Mouse (Mus musculus) lung, adult 2 months (tissue): Measurements from ENCODE around the gene Zfp688. TPM values are rescaled to one million over a fixed set of nuclear protein-coding genes. Genes with fewer than 3 reads are reported as not detected.
"Not testable (repeated sequence)": the region's sequence is repeated elsewhere in the genome, so short reads cannot be mapped to it uniquely, and the experiment has no call there.

ENCODE experiments used
- DNase-seq: peaks from one replicate; pipeline ENCODE4 v3.0.0; 2022
- H3K4me1 ChIP-seq: fragments of 200-500 bp; 2 replicates; pipeline ENCODE4 v1.6.1; 2011; ENCODE audit warnings: low read length; ENCODE audit not compliant: control insufficient read depth, insufficient read depth
- H3K4me3 ChIP-seq: fragments of 200-500 bp; replicated peaks from 2 replicates; pipeline ENCODE3; 2011; ENCODE audit warnings: low read depth, mild to moderate bottlenecking, control low read depth, low read length; ENCODE audit errors: extremely low read depth
- CTCF ChIP-seq: fragments of 200-500 bp; IDR thresholded peaks from 2 replicates; pipeline ENCODE4 v1.5.1; 2011; ENCODE audit warnings: mild to moderate bottlenecking, low read length, control low read depth; ENCODE audit not compliant: insufficient read depth
- POLR2A ChIP-seq: fragments of 200-500 bp; IDR thresholded peaks from 2 replicates; pipeline ENCODE4 v1.6.1; 2011; ENCODE audit warnings: low read depth, mild to moderate bottlenecking, control low read depth, low read length, borderline replicate concordance; ENCODE audit errors: extremely low read depth
- WGBS: fragments of 180-500 bp; shearing (Covaris S2); methylation state at CpG from one replicate; pipeline ENCODE4 v1.1.7; 2018; 5-methylcytosine and 5-hydroxymethylcytosine counted together
- polyA plus RNA-seq: library from polyadenylated mRNA; depleted of rRNA; stranded (reverse); fragments of >200 nt; gene quantifications from 2 replicates; pipeline ENCODE4 v1.2.3, GENCODE M21; 2012

Gene Zfp688
- polyA plus RNA-seq, 1 experiment = 22.6 TPM

- Histone ChIP-seq H3K4me3 (no peak overlapping the region), H3K4me1 (0 out of 2 replicates have a peak, but pooled peaks cover 2% of the 10 kb centered on the region)
- no peak for DNase-seq
- TF ChIP-seq CTCF = no peak
- TF ChIP-seq POLR2A = no peak
- WGBS = 72% methylated on average over 2 of the region's 2 CpGs
Measured at GRCm38 (mm10) chr7:127411418-127411817, 10.4 kb downstream of the Zfp688 start.

GRCm38 (mm10) chr7:127406002-127406987, 15.6 kb downstream of the Zfp688 start, which contains the start of gene Zfp764:
Gene Zfp764, minus strand, starts transcription at chr7:127406822.
- TF ChIP-seq CTCF (peak; percentile 80), POLR2A (peak; percentile 81; the same call in 1 of the 2 replicates)
- peak within 1 kb of the TSS; percentile 62 for H3K4me3 ChIP-seq
- H3K4me1 ChIP-seq = not testable (repeated sequence)
- DNase-seq = peak; percentile 86
- 3% methylated on average over 40 of the region's 40 CpGs for WGBS

GRCm38 (mm10) chr7:127404101-127404500, 17.8 kb downstream of the Zfp688 start:
- 95% methylated on average over 6 of the region's 6 CpGs for WGBS
- not testable (repeated sequence) for H3K4me1 ChIP-seq, H3K4me3 ChIP-seq, DNase-seq

GRCm38 (mm10) chr7:127402980-127403379, 18.9 kb downstream of the Zfp688 start:
- no peak overlapping the region for H3K4me3 ChIP-seq
- peaks cover 5% of the 10 kb centered on the region; the same call in 1 of the 2 replicates for H3K4me1 ChIP-seq
- peak; percentile 11; the same call in 1 of the 2 replicates for TF ChIP-seq CTCF
- TF ChIP-seq POLR2A = no peak
- no peak for DNase-seq
- 42% methylated on average over 2 of the region's 2 CpGs for WGBS

- 55% methylated on average over 3 of the region's 3 CpGs for WGBS
- DNase-seq = no peak
- H3K4me3 ChIP-seq = no peak overlapping the region
- no peak for TF ChIP-seq CTCF
- no peak for TF ChIP-seq POLR2A
- no peaks in the 10 kb centered on the region for H3K4me1 ChIP-seq
Measured at GRCm38 (mm10) chr7:127400355-127400754, 21.5 kb downstream of the Zfp688 start.

GRCm38 (mm10) chr7:127393944-127394333, 27.9 kb downstream of the Zfp688 start:
- no peak for DNase-seq
- Histone ChIP-seq H3K4me3 (peak overlapping the region; percentile 73), H3K4me1 (peaks cover 9% of the 10 kb centered on the region; the same call in 1 of the 2 replicates)
- TF ChIP-seq POLR2A (no peak), CTCF (no peak)
- WGBS = 2% methylated on average over 7 of the region's 7 CpGs

- TF ChIP-seq CTCF = no peak
- peak; percentile 86; the same call in 1 of the 2 replicates for TF ChIP-seq POLR2A
- peaks cover 9% of the 10 kb centered on the region; the same call in 1 of the 2 replicates for H3K4me1 ChIP-seq
- under 1% methylated on average over 45 of the region's 45 CpGs for WGBS
- DNase-seq = peak; percentile 95
- peak within 1 kb of the TSS; percentile 97 for H3K4me3 ChIP-seq
Measured at GRCm38 (mm10) chr7:127393157-127393943, 28.5 kb downstream of the Zfp688 start, which contains the start of gene E430018J23Rik. Gene E430018J23Rik, minus strand, starts transcription at chr7:127393629.

GRCm38 (mm10) chr7:127392251-127392824, 29.5 kb downstream of the Zfp688 start:
- TF ChIP-seq CTCF = no peak
- no peak for TF ChIP-seq POLR2A
- DNase-seq = no peak
- 77% methylated on average over 8 of the region's 8 CpGs for WGBS
- Histone ChIP-seq H3K4me3 (no peak overlapping the region), H3K4me1 (peaks cover 9% of the 10 kb centered on the region; the same call in 1 of the 2 replicates)

- Histone ChIP-seq H3K4me1 (peaks cover 9% of the 10 kb centered on the region; the same call in 1 of the 2 replicates), H3K4me3 (no peak overlapping the region)
- no peak for DNase-seq
- TF ChIP-seq POLR2A (no peak), CTCF (no peak)
- WGBS = 95% methylated on average over 16 of the region's 16 CpGs
Measured at GRCm38 (mm10) chr7:127391538-127391937, 30.3 kb downstream of the Zfp688 start.
